Mouse (Mus musculus): ENCODE measurements around the gene Plekhb1. TPM values are rescaled to one million over a fixed set of nuclear protein-coding genes. Genes with fewer than 3 reads are reported as not detected.

The Plekhb1 gene
- polyA plus RNA-seq, 1 experiment, result not detected

DNA sequence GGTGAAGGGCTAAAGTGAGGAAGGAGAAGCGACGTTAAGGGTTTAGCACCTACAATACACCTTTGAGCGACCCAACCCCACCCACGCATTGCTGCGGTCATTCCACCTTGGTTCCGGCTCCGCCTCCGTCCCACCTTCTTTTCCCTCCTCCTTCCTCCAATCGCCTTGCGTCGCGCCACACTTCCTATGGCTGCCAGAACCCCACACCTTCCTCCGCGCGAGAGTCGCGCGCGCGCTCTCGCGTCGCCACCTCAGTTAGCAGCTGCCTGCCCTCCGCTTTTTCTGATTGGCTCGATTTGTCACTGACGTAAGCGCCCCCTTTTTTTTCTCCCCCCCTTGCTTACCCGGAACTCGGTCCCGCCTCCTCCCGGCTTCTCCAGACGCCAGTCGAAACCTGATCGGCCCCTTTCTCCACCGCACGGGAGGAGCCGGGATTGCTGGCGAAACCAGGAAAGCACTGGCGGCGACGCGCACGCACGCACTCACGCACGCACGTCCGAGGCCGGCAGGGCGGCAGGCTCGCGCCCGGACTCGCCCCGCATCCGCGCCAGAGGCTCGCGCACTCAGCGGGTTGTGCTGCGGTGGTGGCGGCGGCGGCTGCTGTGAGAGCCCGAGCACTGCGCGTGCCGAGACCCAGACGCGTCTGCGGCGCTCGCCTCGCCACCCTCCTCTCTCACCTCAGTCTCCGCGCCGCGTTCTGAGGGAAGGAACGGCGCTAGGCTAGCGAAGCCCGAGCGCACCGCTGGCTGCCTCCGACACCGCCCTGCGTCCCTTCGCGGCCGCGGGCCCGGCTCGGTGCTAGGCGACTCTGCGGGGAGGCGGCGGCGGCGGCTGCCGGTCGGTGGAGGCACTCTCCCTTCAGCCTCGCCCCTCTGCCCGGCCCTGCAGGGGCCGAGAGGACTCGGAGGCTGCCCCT, 54.7 kb downstream of the Plekhb1 start, which contains the start of gene Rab6a:
Rab6a (plus strand) TSS at position 197 of the 916 bp plus-strand sequence.
- no peak for TF ChIP-seq TAL1 (IDR thresholded peaks at IDR 0.05; ENCODE audit: low read length)
- no peak for TF ChIP-seq GATA1 (IDR thresholded peaks at IDR 0.05; ENCODE audit: low read length)
- no peaks in the 10 kb centered on the region for H3K9me3 ChIP-seq (ENCODE audit: control insufficient read depth, low read length)
- peaks cover 18% of the 10 kb centered on the region for H3K27me3 ChIP-seq (ENCODE audit: control insufficient read depth)
- H3K4me1 ChIP-seq (ENCODE audit: control insufficient read depth), result peaks cover 31% of the 10 kb centered on the region
- peaks cover 10% of the 10 kb centered on the region for H3K36me3 ChIP-seq (ENCODE audit: control insufficient read depth)
- peak within 1 kb of the TSS; percentile 97 for H3K4me3 ChIP-seq (replicated peaks)

DNA sequence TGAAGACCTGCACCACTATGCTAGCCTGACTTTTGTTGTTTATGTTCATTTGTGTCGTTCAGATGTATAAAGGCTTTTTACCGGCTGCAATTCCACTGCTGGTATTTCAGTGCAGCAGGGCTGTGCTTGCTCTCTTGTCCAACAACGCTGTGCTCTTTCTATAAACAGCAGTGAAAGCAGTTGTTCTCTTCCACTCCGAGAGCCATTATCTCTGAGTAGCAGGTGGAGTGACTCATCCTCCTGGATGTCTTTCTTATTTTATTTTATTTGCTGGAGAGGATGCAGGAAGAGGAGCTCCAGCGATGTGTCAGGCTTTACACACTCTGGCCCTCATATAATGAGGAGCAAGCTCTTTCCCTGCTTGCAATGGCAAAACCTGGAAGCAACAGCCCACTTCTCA, 62.0 kb downstream of the Plekhb1 start:
- H3K36me3 ChIP-seq (ENCODE audit: control insufficient read depth), result no peaks in the 10 kb centered on the region
- peaks cover 3% of the 10 kb centered on the region for H3K9me3 ChIP-seq (ENCODE audit: control insufficient read depth, low read length)
- no peak for TF ChIP-seq GATA1 (IDR thresholded peaks at IDR 0.05; ENCODE audit: low read length)
- TF ChIP-seq TAL1 (IDR thresholded peaks at IDR 0.05; ENCODE audit: low read length), result no peak
- H3K27me3 ChIP-seq (ENCODE audit: control insufficient read depth), result peaks cover 34% of the 10 kb centered on the region
- H3K4me1 ChIP-seq (ENCODE audit: control insufficient read depth), result peaks cover 4% of the 10 kb centered on the region
- no peak overlapping the region for H3K4me3 ChIP-seq (replicated peaks)

DNA sequence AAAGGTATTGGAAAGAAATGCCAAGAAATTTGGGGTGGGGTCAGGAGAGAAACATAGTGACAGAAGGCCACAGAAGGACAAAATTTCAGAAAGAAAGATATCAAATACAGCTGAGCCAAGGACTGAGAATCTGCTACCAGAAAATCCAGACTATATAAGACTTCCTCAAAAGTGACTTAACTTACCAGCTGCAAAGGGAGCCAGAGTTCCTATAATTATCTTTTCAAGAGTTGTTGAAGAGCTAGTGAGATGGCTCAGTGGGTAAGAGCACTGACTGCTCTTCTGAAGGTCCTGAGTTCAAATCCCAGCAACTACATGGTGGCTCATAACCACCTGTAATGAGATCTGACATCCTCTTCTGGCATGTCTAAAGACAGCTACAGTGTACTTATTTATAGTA, 68.9 kb downstream of the Plekhb1 start:
- peaks cover 2% of the 10 kb centered on the region; the same call in 1 of the 2 replicates for H3K27me3 ChIP-seq (ENCODE audit: control insufficient read depth)
- no peaks in the 10 kb centered on the region for H3K36me3 ChIP-seq (ENCODE audit: control insufficient read depth)
- H3K4me1 ChIP-seq (ENCODE audit: control insufficient read depth), result peaks cover 15% of the 10 kb centered on the region
- no peak overlapping the region for H3K4me3 ChIP-seq (replicated peaks)
- H3K9me3 ChIP-seq (ENCODE audit: control insufficient read depth, low read length), result no peaks in the 10 kb centered on the region
- TF ChIP-seq TAL1 (IDR thresholded peaks at IDR 0.05; ENCODE audit: low read length) (no peak), GATA1 (IDR thresholded peaks at IDR 0.05; ENCODE audit: low read length) (no peak)

Other genes with a start within 250 kb of the Plekhb1 start
- 0.02 TPM in 1 of 2 replicates, not detected in the other for gene Ucp3, start 189.4 kb downstream of the Plekhb1 start, polyA plus RNA-seq (2012)
- 595 and 629 TPM in 2 replicates for gene Ucp2, start 169.1 kb downstream of the Plekhb1 start, polyA plus RNA-seq (2012)
- gene Dnajb13, start 147.5 kb downstream of the Plekhb1 start, polyA plus RNA-seq (2012), result not detected in 2 replicates
- 0.60 and 0.96 TPM in 2 replicates for gene Coa4, start 125.3 kb downstream of the Plekhb1 start, polyA plus RNA-seq (2012)
- gene Rab6a, start 55.0 kb downstream of the Plekhb1 start, polyA plus RNA-seq (2012), result 2.7 and 3.8 TPM in 2 replicates
- 0.27 and 0.42 TPM in 2 replicates for gene Mrpl48, start 54.1 kb downstream of the Plekhb1 start, polyA plus RNA-seq (2012)
- gene Fam168a, start 44.2 kb upstream of the Plekhb1 start, polyA plus RNA-seq (2012), result 0.84 and 0.99 TPM in 2 replicates
- gene Relt, start 201.0 kb upstream of the Plekhb1 start, polyA plus RNA-seq (2012), result 16.3 and 17.6 TPM in 2 replicates

Measured in erythroblast, embryonic 14.5 days (primary cell).